Mouse (Mus musculus) liver, adult 2 months (tissue): ENCODE measurements around the gene Rpp25.

ENCODE experiments used
- CTCF ChIP-seq: fragments of 200-500 bp; IDR thresholded peaks from 2 replicates; pipeline ENCODE4 v1.5.1; 2011; ENCODE audit warnings: low read depth, low read length, control low read depth
- POLR2A ChIP-seq: fragments of 200-500 bp; IDR thresholded peaks from 2 replicates; pipeline ENCODE4 v1.6.1; 2011; ENCODE audit warnings: low read length, control low read depth; ENCODE audit not compliant: insufficient read depth; ENCODE audit errors: extremely low read depth

GRCm38 (mm10) chr9:57498536-57498935 is 5.3 kb upstream of the Rpp25 start:
- TF ChIP-seq CTCF (no peak), POLR2A (no peak)
